Mouse (Mus musculus) C2C12 (cell line): ENCODE measurements at regions not wholly inside any gene's neighbourhood (a gene's known extent, or its start where the extent isn't known, plus 50 kb on each side); places are given as distances from the start of the nearest gene placed in this dataset.

Experiments used
- CTCF ChIP-seq: IDR thresholded peaks from one replicate; pipeline ENCODE4 v1.5.1; 2011; ENCODE audit not compliant: control insufficient read depth, insufficient read depth, insufficient read length
- MAX ChIP-seq: IDR thresholded peaks from one replicate; pipeline ENCODE4 v1.6.1; 2011; ENCODE audit warnings: mild to moderate bottlenecking, control low read depth
- MYOG ChIP-seq: IDR thresholded peaks from one replicate; pipeline ENCODE4 v1.6.1; 2011; ENCODE audit not compliant: control insufficient read depth, insufficient read length; ENCODE audit errors: extremely low read depth

DNA sequence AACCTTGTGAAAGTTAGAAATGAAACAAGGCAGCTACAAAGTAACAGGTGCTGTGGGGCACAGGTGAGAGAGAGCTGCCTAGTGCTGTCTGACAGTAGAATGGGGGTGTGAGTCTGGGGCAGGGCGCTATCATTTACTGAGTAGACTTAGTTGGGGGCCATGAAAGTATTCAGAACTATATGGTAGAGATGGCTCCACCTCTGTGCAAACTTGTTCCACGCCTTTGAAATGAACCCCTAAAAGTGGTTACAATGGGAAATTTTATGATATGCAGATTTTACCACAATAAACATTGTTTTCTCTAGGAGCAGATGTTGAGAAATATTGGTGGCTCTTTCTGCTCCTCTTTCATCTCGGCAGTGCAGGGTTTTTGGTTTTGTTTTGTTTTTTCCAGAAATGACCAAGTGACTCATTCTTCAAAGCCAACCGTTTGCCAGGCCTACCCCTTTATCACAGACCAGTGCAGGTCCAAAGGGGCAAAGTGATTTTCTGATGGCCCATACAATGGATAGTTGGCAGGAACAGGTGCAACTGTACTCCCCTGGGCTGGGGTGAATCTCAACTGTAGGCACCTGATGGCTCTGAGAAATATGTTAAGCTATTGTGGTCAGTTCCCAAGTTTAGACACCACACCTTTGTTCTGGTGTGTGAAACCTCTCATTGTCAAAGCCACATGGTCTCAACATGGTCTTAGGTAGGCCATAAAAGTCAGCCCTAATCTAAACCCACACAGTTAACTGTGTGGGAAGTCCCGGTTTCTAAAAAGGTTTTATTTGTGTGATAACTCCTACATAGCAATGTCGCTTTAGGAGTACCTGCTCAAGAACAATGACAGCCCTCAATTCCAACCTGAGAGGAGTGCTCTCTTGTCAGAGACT is 77.2 kb downstream of the Ets2 start:
- TF ChIP-seq CTCF, result no peak
- no peak for TF ChIP-seq MAX
- TF ChIP-seq MYOG, result no peak
